Mouse (Mus musculus) forebrain, embryonic 13.5 days (tissue): Measurements from ENCODE around the gene Gpc3. TPM values are rescaled to one million over a fixed set of nuclear protein-coding genes. Genes with fewer than 3 reads are reported as not detected.
A peak's percentile ranks its signal among the peaks of the same experiment; 100 is the strongest.

Experiments
- ATAC-seq: fragments of 200-750 bp; cut with Nextera tagmentation; 2 replicates; pipeline ENCODE4 v1.8.0; 2017
- H3K27ac ChIP-seq: fragments of 300-500 bp; sonication (generic); 2 replicates; pipeline ENCODE4 v1.5.1; 2015; ENCODE audit warnings: inconsistent platforms, mild to moderate bottlenecking, moderate library complexity
- H3K27me3 ChIP-seq: fragments of 300-500 bp; sonication (generic); 2 replicates; pipeline ENCODE4 v1.6.1; 2015; ENCODE audit warnings: mild to moderate bottlenecking, inconsistent platforms
- H3K36me3 ChIP-seq: fragments of 300-500 bp; sonication (generic); 2 replicates; pipeline ENCODE4 v1.6.1; 2015; ENCODE audit warnings: mild to moderate bottlenecking, inconsistent platforms; ENCODE audit not compliant: poor library complexity, severe bottlenecking
- H3K4me1 ChIP-seq: fragments of 300-500 bp; sonication (generic); 2 replicates; pipeline ENCODE4 v1.6.1; 2015; ENCODE audit warnings: inconsistent platforms
- H3K4me2 ChIP-seq: fragments of 300-500 bp; sonication (generic); 2 replicates; pipeline ENCODE4 v1.6.1; 2015; ENCODE audit warnings: inconsistent platforms, mild to moderate bottlenecking, moderate library complexity
- H3K4me3 ChIP-seq: fragments of 300-500 bp; sonication (generic); 2 replicates; pipeline ENCODE4 v1.5.1; 2015; ENCODE audit warnings: mild to moderate bottlenecking, inconsistent platforms
- H3K9ac ChIP-seq: fragments of 300-500 bp; sonication (generic); 2 replicates; pipeline ENCODE4 v1.6.1; 2015; ENCODE audit warnings: mild to moderate bottlenecking, inconsistent platforms
- H3K9me3 ChIP-seq: fragments of 300-500 bp; sonication (generic); replicated peaks from 2 replicates; pipeline ENCODE4 v1.6.1; 2016; ENCODE audit warnings: inconsistent platforms
- WGBS: fragments of 180-500 bp; shearing (Covaris S2); methylation state at CpG from one replicate; pipeline ENCODE4 v1.1.7; 2015; 5-methylcytosine and 5-hydroxymethylcytosine counted together
- polyA plus RNA-seq: library from polyadenylated mRNA; unstranded; fragments of >200 nt; fragmentation: Nextera tagmentation; extraction: Ambion mirVana; gene quantifications from 2 replicates; pipeline ENCODE4 v1.2.1, GENCODE M21; 2015

Gpc3 gene
- 33.5 and 34.9 TPM in 2 replicates for polyA plus RNA-seq

DNA sequence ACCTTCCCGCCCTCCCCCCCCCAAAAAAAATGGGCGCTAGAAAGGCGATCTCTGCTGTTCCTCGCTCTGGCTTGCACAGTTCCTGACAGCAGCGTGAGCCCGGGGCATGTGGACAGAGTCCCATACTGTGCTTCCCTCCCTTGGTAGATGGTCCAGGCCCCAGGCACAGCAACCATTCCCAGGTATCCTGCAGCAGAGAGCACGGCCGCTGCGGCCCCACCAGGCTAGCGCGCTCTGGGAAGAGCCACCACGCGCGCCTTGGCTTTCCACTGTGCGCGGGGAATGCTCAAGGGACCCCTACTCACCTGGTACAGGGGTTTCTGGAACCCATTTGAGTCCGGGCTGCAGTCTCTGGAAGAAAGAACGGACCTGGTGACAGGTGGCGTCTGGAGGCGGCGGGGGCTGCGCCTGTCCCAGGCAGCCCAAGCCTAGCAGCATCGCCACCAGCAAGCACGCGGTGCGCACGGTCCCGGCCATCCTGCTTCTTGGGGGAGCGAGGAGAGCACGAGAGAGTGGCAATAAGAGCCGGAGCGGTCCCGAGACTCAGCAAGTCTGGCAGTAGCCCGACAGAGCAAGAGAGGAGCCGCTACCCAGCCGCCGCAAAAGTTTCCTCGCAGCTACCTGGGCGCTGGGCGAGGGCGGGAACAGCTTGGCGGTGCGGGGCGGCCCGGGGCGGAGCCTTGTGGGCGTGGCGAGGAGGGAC is at the start of gene Gpc3:
Gene Gpc3 (minus strand): TSS at position 623 of the 703 bp plus-strand sequence.
- peaks cover 13% of the 10 kb centered on the region for H3K27me3 ChIP-seq
- H3K4me3 ChIP-seq, result peak within 1 kb of the TSS; percentile 44
- no peak within 1 kb of the TSS for H3K27ac ChIP-seq
- no peaks in the 10 kb centered on the region for H3K9me3 ChIP-seq
- peak; percentile 76 for ATAC-seq
- H3K36me3 ChIP-seq, result no peaks in the 10 kb centered on the region
- H3K4me1 ChIP-seq, result peaks cover 9% of the 10 kb centered on the region; the same call in 1 of the 2 replicates
- WGBS, result 13% methylated on average over 36 of the region's 48 CpGs
- H3K9ac ChIP-seq, result peak within 1 kb of the TSS; percentile 34; the same call in 1 of the 2 replicates
- peak within 1 kb of the TSS; percentile 74 for H3K4me2 ChIP-seq

DNA sequence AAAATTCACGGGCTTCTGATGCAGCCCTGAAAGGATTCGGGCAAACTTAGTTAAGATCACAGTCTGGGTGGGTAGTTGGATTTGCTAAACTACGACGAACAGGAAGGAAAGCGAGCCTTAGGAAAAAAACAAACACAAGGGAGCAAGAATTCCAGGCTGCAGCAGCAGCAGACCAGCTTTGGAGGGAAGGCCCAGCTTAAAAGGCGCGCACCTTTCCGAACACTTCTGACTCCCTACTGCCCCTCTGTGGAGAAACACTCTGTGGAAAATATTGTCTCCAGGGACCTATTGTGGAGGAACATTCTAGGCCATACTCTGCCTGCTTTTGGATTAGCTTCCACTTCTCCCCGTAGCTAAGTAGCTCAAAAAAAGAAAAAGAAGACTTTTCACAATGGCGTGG is 38.2 kb upstream of the Gpc3 start:
- Histone ChIP-seq H3K36me3 (no peaks in the 10 kb centered on the region), H3K9ac (no peak overlapping the region), H3K27me3 (no peaks in the 10 kb centered on the region), H3K4me2 (peak overlapping the region; percentile 14), H3K4me3 (no peak overlapping the region), H3K27ac (no peak overlapping the region), H3K9me3 (no peaks in the 10 kb centered on the region), H3K4me1 (peaks cover 14% of the 10 kb centered on the region)
- ATAC-seq, result peak; percentile 38; the same call in 1 of the 2 replicates
- 15% methylated on average over 10 of the region's 10 CpGs for WGBS

DNA sequence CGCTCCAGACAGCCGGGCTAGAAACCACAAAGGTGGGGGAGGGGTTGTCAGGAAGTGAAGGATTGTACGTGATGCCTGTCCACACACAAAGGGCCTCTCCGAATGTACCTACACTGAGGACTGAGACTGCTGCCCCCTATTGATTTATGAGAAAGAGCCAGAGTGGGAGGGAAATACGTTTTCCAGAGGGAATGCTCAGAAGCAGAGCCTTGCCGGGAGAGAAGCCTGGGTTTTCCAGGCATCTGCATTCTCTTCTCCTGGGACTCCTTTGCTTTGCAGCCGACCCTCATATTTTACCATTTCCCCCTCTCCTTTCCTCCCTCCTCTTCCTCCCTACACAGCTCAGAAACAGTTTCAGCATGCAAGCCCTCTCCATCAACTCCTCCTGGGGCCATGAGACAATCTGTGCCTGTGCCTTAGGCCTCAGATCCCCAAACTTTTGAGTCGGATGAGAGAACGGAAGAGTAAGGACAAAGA is 37.8 kb upstream of the Gpc3 start:
- no peak overlapping the region for H3K27ac ChIP-seq
- ATAC-seq, result no peak
- H3K4me3 ChIP-seq, result no peak overlapping the region
- no peaks in the 10 kb centered on the region for H3K9me3 ChIP-seq
- H3K27me3 ChIP-seq, result no peaks in the 10 kb centered on the region
- peak overlapping the region; percentile 14 for H3K4me2 ChIP-seq
- no peaks in the 10 kb centered on the region for H3K36me3 ChIP-seq
- 14% methylated on average over 9 of the region's 9 CpGs for WGBS
- peaks cover 14% of the 10 kb centered on the region for H3K4me1 ChIP-seq
- no peak overlapping the region; the same call in 1 of the 2 replicates for H3K9ac ChIP-seq

- ATAC-seq, result peak; percentile 55; the same call in 1 of the 2 replicates
Measured at GRCm38 (mm10) chrX:52648910-52649785, 35.4 kb upstream of the Gpc3 start.

DNA sequence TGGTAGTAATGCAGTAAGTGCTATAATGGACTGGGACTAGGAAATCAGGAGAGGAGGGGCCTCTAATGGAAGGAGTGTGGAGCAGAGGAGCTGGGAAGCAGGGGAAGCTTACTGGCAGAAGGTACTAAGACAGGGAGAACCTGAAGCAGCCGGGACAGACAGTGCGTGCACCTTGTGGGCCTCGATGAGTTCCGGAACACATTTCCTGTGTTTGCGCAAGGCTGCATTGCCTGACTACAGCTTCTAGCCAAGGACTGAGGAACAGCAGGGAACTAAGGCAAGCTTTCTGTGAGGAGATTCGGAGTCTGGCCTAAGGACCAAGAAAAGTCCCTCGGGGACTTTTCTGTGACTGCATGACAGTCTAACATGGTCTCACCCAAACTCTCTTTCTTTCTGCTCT is 30.6 kb upstream of the Gpc3 start:
- peaks cover 8% of the 10 kb centered on the region for H3K4me1 ChIP-seq
- H3K4me3 ChIP-seq, result no peak overlapping the region
- no peaks in the 10 kb centered on the region for H3K36me3 ChIP-seq
- no peak overlapping the region for H3K27ac ChIP-seq
- H3K27me3 ChIP-seq, result no peaks in the 10 kb centered on the region
- ATAC-seq, result no peak
- WGBS, result 73% methylated on average over 7 of the region's 7 CpGs
- H3K4me2 ChIP-seq, result no peak overlapping the region
- no peak overlapping the region for H3K9ac ChIP-seq
- H3K9me3 ChIP-seq, result no peaks in the 10 kb centered on the region

More at GRCm38 (mm10) chrX:52648910-52649785, 35.4 kb upstream of the Gpc3 start:
- H3K9ac ChIP-seq, result no peak overlapping the region
- 26% methylated on average over 19 of the region's 19 CpGs for WGBS
- H3K27me3 ChIP-seq, result no peaks in the 10 kb centered on the region
- H3K27ac ChIP-seq, result 0 out of 2 replicates have a peak overlapping the region, but pooled peaks have one; percentile 25
- no peaks in the 10 kb centered on the region for H3K9me3 ChIP-seq
- peaks cover 14% of the 10 kb centered on the region for H3K4me1 ChIP-seq
- peak overlapping the region; percentile 39 for H3K4me2 ChIP-seq
- no peaks in the 10 kb centered on the region for H3K36me3 ChIP-seq
- H3K4me3 ChIP-seq, result no peak overlapping the region

DNA sequence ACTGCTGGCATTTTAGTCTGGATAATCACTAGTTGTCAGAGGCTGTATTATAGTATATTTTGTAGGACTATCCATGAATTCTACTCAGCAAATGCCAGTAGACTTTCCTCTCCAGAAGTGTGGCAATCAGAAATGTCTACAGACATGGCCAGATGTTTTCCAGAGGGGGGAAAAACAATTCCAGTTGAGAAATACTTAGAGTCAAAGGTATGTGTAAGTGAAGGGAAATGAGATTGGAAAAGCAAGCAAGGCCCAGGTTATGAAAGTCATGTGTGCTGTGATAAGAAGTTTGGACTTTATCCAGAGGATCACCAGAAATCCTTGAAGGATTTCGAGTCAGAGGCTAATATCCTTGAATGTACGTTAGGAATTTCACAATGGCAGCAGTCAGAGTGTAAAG is 29.6 kb upstream of the Gpc3 start:
- H3K9ac ChIP-seq, result no peak overlapping the region
- H3K4me3 ChIP-seq, result no peak overlapping the region
- no peak overlapping the region for H3K27ac ChIP-seq
- ATAC-seq, result no peak
- H3K27me3 ChIP-seq, result no peaks in the 10 kb centered on the region
- no peak overlapping the region for H3K4me2 ChIP-seq
- no peaks in the 10 kb centered on the region for H3K4me1 ChIP-seq
- no peaks in the 10 kb centered on the region for H3K9me3 ChIP-seq
- 60% methylated on average over 2 of the region's 2 CpGs for WGBS
- no peaks in the 10 kb centered on the region for H3K36me3 ChIP-seq

GRCm38 (mm10) chrX:52642126-52642525 is 28.4 kb upstream of the Gpc3 start:
- 83% methylated on average over 2 of the region's 2 CpGs for WGBS
- Histone ChIP-seq H3K27me3 (no peaks in the 10 kb centered on the region), H3K4me2 (no peak overlapping the region), H3K9ac (no peak overlapping the region), H3K27ac (no peak overlapping the region), H3K4me1 (no peaks in the 10 kb centered on the region), H3K36me3 (no peaks in the 10 kb centered on the region), H3K9me3 (no peaks in the 10 kb centered on the region), H3K4me3 (no peak overlapping the region)
- ATAC-seq, result no peak

DNA sequence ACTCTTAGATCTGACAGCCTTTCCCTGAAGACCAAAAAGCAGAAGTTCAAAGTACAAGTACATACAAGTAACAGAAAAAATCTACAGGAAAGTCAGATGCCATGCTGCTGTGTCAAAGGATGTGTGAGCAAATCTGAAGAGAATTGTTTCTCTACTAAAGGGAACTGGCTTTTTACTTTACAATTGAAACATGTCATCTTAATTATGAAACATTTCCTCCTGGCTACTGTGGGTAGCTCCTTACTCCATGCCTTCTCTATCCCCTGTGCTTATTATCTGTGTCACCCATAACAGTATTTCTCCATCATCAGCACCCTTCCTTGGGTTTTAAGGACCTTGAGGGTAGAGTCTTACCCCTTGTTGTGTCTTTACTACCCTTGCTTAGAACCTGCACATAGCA is 23.7 kb upstream of the Gpc3 start:
- no peaks in the 10 kb centered on the region for H3K4me1 ChIP-seq
- H3K27me3 ChIP-seq, result peaks cover 4% of the 10 kb centered on the region; the same call in 1 of the 2 replicates
- no peak overlapping the region for H3K9ac ChIP-seq
- H3K27ac ChIP-seq, result no peak overlapping the region
- ATAC-seq, result no peak
- H3K9me3 ChIP-seq, result no peaks in the 10 kb centered on the region
- H3K4me3 ChIP-seq, result no peak overlapping the region
- H3K36me3 ChIP-seq, result no peaks in the 10 kb centered on the region
- H3K4me2 ChIP-seq, result no peak overlapping the region

DNA sequence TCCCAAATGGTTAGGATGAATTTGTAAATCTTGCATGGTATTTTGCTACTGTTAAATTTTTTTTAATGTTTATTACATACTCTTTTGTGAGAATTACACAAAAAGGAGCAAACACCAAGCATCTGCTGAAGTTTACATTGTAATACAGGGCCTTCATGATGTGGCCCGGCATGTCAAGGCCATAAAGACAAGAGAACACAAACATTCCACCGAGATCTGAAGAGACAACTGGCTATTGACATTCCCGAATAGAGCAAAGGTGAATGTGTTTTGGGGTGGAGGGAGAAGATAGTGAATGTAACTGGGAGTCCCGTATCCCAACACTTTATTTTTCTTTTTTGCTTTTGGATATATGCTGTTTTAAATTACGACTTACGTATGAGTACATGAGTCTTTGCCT is 20.2 kb upstream of the Gpc3 start:
- no peak overlapping the region for H3K4me3 ChIP-seq
- no peak for ATAC-seq
- no peak overlapping the region for H3K27ac ChIP-seq
- no peaks in the 10 kb centered on the region for H3K9me3 ChIP-seq
- WGBS, result 86% methylated on average over 6 of the region's 6 CpGs
- no peaks in the 10 kb centered on the region for H3K36me3 ChIP-seq
- peaks cover 4% of the 10 kb centered on the region; the same call in 1 of the 2 replicates for H3K27me3 ChIP-seq
- no peak overlapping the region for H3K9ac ChIP-seq
- no peaks in the 10 kb centered on the region for H3K4me1 ChIP-seq
- no peak overlapping the region for H3K4me2 ChIP-seq

DNA sequence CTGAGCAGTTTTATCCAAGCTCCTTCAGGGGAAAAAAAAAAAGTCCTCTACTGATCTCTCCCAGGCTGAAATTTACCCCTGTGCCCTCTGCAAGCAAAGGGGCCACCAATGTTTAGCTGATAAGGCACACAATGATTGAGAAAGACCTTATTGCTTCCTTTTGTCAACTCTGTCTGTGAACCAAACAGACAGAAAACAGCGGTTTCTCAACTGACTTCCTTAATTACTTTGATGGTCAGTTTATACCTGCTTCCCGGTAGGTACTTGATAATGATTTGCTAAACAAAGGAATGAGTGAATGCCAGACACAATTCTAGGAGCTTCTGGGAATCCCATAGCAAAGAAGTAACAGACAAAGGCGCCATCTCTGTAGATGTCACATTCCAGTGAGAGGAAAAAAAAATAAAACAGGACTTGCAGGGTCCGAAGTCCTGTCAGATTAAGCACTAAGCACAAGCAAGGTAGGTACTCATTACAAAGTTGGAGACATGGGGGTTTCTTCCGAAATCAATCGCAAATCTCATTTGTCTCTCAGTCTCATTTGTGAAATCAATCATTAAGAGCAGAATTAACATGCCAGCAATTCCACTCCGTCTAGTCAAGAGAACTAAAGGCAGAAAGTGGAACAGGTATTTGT is 19.1 kb upstream of the Gpc3 start:
- Histone ChIP-seq H3K9me3 (no peaks in the 10 kb centered on the region), H3K36me3 (no peaks in the 10 kb centered on the region), H3K4me1 (no peaks in the 10 kb centered on the region), H3K27me3 (peaks cover 4% of the 10 kb centered on the region; the same call in 1 of the 2 replicates), H3K4me3 (no peak overlapping the region), H3K4me2 (no peak overlapping the region), H3K9ac (no peak overlapping the region), H3K27ac (no peak overlapping the region)
- WGBS, result 23% methylated on average over 7 of the region's 7 CpGs
- no peak for ATAC-seq

- Histone ChIP-seq H3K27me3 (no peaks in the 10 kb centered on the region), H3K4me2 (no peak overlapping the region), H3K9ac (no peak overlapping the region), H3K36me3 (no peaks in the 10 kb centered on the region), H3K4me1 (no peaks in the 10 kb centered on the region), H3K27ac (no peak overlapping the region), H3K4me3 (no peak overlapping the region), H3K9me3 (no peaks in the 10 kb centered on the region)
- ATAC-seq, result no peak
- WGBS, result 58% methylated on average over 6 of the region's 6 CpGs
Measured at GRCm38 (mm10) chrX:52626963-52627716, 13.4 kb upstream of the Gpc3 start.
